Mouse (Mus musculus) CD4-positive, CD25-positive, alpha-beta regulatory T cell, adult 2 months (primary cell): ENCODE measurements around the gene Gm3264.
"Not testable (repeated sequence)": the region's sequence is repeated elsewhere in the genome, so short reads cannot be mapped to it uniquely, and the experiment has no call there.

Experiments
- DNase-seq: peaks from one replicate; pipeline ENCODE4 v3.0.0-alpha.2; 2012; ENCODE audit warnings: low read depth, low spot score

Gm3264 gene

GRCm38 (mm10) chr14:4855299-4855980 lies at the start of gene Gm3264:
TSS of gene Gm3264 (plus strand) at chr14:4855576.
- DNase-seq = peak; percentile 1

DNA sequence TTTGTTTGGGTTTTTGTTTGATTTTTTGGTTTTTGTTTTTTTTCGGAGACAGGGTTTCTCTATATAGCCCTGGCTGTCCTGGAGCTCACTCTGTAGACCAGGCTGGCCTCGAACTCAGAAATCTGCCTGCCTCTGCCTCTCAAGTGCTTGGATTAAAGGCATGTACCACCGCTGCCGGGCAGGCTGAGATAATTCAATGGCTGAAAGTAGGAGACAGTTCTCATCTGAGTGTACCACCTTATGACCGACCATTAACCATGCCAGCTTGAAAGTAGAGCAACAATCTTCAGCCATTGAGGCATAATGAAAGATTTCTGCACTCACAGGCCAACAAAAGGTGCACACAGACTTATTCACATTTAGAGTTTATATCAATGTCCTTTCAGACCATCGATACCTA lies 49.0 kb upstream of the Gm3264 start:
- DNase-seq = not testable (repeated sequence)

DNA sequence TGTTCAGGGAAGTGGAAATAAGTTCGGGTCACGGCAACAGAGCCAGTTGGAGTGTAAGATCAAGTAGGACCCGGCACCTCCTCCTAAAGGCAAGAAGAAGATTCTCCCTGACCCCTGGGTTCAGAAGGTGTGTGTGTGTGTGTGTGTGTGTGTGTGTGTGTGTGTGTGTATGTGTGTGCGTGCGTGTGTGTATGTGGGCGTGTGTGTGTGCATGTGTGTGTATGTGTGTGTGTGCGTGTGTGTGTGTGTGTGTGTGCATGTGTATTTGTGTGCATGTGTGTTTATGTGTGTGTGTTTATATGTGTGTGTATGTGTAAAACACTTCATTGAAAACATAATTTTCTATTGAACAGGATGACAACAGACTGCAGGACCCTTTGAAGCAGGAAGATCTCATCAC lies 33.4 kb upstream of the Gm3264 start:
- not testable (repeated sequence) for DNase-seq

- DNase-seq = not testable (repeated sequence)
Measured at GRCm38 (mm10) chr14:4837806-4838205, 17.6 kb upstream of the Gm3264 start, which contains the start of gene Gm3269. TSS of gene Gm3269 (plus strand) at chr14:4838106.

- not testable (repeated sequence) for DNase-seq
Measured at GRCm38 (mm10) chr14:4892116-4892515, 36.7 kb downstream of the Gm3264 start, which contains the start of gene Gm3278. TSS of gene Gm3278 (plus strand) at chr14:4892416.
